Mouse (Mus musculus): ENCODE measurements around the gene Tex33. TPM values are rescaled to one million over a fixed set of nuclear protein-coding genes. Genes with fewer than 3 reads are reported as not detected.

Gene Tex33
- polyA plus RNA-seq, 2 experiments, result not detected

DNA sequence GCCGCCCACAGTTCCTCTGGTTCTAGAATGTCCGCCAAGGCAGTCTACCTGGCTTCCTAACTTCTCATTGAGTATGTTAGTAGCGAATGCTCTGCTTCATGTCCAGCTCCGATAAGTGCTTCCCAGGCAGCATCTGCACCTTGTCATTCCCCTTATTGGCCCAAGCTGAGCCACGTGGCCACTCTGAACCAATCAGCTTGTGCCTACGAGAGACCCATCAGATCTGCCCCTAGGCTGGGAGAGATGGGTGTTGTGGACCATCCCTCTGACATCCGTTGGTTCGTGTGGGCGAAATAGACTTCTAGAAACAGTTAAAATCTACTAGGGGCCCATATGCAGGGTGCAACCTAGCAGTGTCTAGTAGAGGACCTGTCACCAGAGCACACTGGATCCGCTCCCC, 17.9 kb downstream of the Tex33 start:
- H3K4me1 ChIP-seq (ENCODE audit: control insufficient read depth, insufficient read depth, low read length), result no peaks in the 10 kb centered on the region
- whole genome bisulfite sequencing, result 81% methylated on average over 10 of the region's 10 CpGs
- ATAC-seq (ENCODE audit: low FRiP score, low read depth), result no peak
- H3K9ac ChIP-seq (ENCODE audit: low read depth, low read length, severe bottlenecking), result no peak overlapping the region
- H3K27ac ChIP-seq (replicated peaks; ENCODE audit: low read depth, low read length), result no peak overlapping the region
- H3K9me3 ChIP-seq (ENCODE audit: control insufficient read depth, low read length), result no peaks in the 10 kb centered on the region
- no peak overlapping the region for H3K4me2 ChIP-seq (replicated peaks; ENCODE audit: low read depth, low read length, severe bottlenecking)
- no peaks in the 10 kb centered on the region for H3K27me3 ChIP-seq (ENCODE audit: control insufficient read depth, insufficient read depth, low read length)
- no peaks in the 10 kb centered on the region for H3K36me3 ChIP-seq (ENCODE audit: control insufficient read depth, insufficient read depth, low read length)
- DNase-seq (ENCODE audit: low spot score), result no peak
- no peak overlapping the region for H3K4me3 ChIP-seq (replicated peaks; ENCODE audit: low read length)
- no peak for TF ChIP-seq POLR2A (IDR thresholded peaks at IDR 0.05; ENCODE audit: borderline replicate concordance, extremely low read depth, insufficient read depth, insufficient read length)

DNA sequence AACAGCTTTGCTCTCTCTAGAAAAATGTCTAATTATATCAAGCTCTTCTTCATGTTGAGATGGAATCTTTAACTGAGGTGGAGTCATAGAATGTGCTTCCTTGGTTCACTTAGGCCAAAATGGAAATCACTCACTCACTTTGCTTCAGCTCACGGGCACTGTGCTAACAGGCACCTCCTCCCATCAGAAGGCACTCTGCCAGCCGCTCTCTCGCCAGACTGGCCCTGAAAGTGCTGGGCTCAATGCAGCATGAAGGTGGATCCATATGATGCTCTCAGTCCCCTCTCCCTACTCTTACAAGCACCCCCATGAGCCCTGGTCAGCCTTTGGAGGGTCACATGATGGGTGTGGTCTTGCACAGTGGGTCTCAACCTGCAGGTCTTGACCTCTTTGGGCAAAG, 21.5 kb downstream of the Tex33 start:
- H3K36me3 ChIP-seq (ENCODE audit: control insufficient read depth, insufficient read depth, low read length), result no peaks in the 10 kb centered on the region
- H3K4me2 ChIP-seq (replicated peaks; ENCODE audit: low read depth, low read length, severe bottlenecking), result no peak overlapping the region
- DNase-seq (ENCODE audit: low spot score) (no peak), ATAC-seq (ENCODE audit: low FRiP score, low read depth) (no peak)
- TF ChIP-seq POLR2A (IDR thresholded peaks at IDR 0.05; ENCODE audit: borderline replicate concordance, extremely low read depth, insufficient read depth, insufficient read length), result no peak
- H3K9ac ChIP-seq (ENCODE audit: low read depth, low read length, severe bottlenecking), result no peak overlapping the region
- no peak overlapping the region for H3K27ac ChIP-seq (replicated peaks; ENCODE audit: low read depth, low read length)
- H3K27me3 ChIP-seq (ENCODE audit: control insufficient read depth, insufficient read depth, low read length), result no peaks in the 10 kb centered on the region
- no peak overlapping the region for H3K4me3 ChIP-seq (replicated peaks; ENCODE audit: low read length)
- no peaks in the 10 kb centered on the region for H3K4me1 ChIP-seq (ENCODE audit: control insufficient read depth, insufficient read depth, low read length)
- no peaks in the 10 kb centered on the region for H3K9me3 ChIP-seq (ENCODE audit: control insufficient read depth, low read length)
- WGBS, result 64% methylated on average over 3 of the region's 3 CpGs

GRCm38 (mm10) chr15:78372796-78373195, 22.9 kb downstream of the Tex33 start:
- Histone ChIP-seq H3K27ac (replicated peaks; ENCODE audit: low read depth, low read length) (no peak overlapping the region), H3K36me3 (ENCODE audit: control insufficient read depth, insufficient read depth, low read length) (no peaks in the 10 kb centered on the region), H3K9ac (ENCODE audit: low read depth, low read length, severe bottlenecking) (no peak overlapping the region), H3K9me3 (ENCODE audit: control insufficient read depth, low read length) (no peaks in the 10 kb centered on the region), H3K4me2 (replicated peaks; ENCODE audit: low read depth, low read length, severe bottlenecking) (no peak overlapping the region), H3K4me3 (replicated peaks; ENCODE audit: low read length) (no peak overlapping the region), H3K4me1 (ENCODE audit: control insufficient read depth, insufficient read depth, low read length) (no peaks in the 10 kb centered on the region), H3K27me3 (ENCODE audit: control insufficient read depth, insufficient read depth, low read length) (no peaks in the 10 kb centered on the region)
- DNase-seq (ENCODE audit: low spot score) (no peak), ATAC-seq (ENCODE audit: low FRiP score, low read depth) (no peak)
- no peak for TF ChIP-seq POLR2A (IDR thresholded peaks at IDR 0.05; ENCODE audit: borderline replicate concordance, extremely low read depth, insufficient read depth, insufficient read length)
- 61% methylated on average over 3 of the region's 3 CpGs for WGBS

DNA sequence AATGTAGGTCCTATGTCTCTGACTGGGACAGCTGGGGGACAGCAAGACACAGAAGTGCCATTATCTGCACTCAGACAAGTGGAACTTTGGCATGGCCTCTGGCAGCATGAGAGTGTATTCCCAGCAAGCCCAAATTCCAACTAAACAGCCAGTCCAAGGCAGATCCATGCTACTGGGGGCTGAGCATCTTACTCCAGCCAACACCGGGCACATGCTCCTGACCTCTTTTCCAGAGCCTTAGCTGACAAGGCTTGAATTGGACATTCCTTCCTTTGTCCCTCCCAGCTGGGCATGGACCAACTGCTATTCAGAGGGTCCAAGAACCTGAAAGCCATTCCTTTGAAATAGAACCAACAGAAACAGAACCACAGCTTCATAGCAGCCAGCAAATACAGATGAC, 26.1 kb downstream of the Tex33 start:
- no peak for ATAC-seq (ENCODE audit: low FRiP score, low read depth)
- Histone ChIP-seq H3K4me3 (replicated peaks; ENCODE audit: low read length) (no peak overlapping the region), H3K9me3 (ENCODE audit: control insufficient read depth, low read length) (no peaks in the 10 kb centered on the region), H3K36me3 (ENCODE audit: control insufficient read depth, insufficient read depth, low read length) (no peaks in the 10 kb centered on the region), H3K4me2 (replicated peaks; ENCODE audit: low read depth, low read length, severe bottlenecking) (no peak overlapping the region), H3K4me1 (ENCODE audit: control insufficient read depth, insufficient read depth, low read length) (no peaks in the 10 kb centered on the region), H3K27me3 (ENCODE audit: control insufficient read depth, insufficient read depth, low read length) (no peaks in the 10 kb centered on the region), H3K9ac (ENCODE audit: low read depth, low read length, severe bottlenecking) (no peak overlapping the region), H3K27ac (replicated peaks; ENCODE audit: low read depth, low read length) (no peak overlapping the region)
- 90% methylated on average over 1 of the region's 1 CpGs for WGBS
- TF ChIP-seq POLR2A (IDR thresholded peaks at IDR 0.05; ENCODE audit: borderline replicate concordance, extremely low read depth, insufficient read depth, insufficient read length), result no peak
- no peak for DNase-seq (ENCODE audit: low spot score)

DNA sequence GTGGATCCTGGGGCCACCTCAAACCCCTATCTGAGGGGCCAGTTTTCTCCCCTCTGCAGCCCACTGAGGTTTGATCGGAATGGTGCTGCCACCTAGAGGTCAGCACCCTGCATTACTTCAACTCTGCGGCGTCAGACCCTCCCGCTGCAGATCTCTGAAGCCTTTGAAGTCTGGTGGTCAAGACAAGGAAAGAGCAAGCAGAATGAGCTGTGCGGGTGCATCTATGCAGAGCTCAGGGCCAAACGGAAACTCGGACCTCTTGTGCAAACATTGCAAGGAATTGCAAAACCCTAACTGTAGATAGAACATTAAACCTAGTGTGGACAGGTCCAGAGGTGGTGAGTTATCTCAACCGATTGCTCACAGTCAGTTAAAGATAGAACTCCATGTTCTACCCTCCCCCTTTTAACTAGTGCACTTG, 26.8 kb downstream of the Tex33 start:
- Histone ChIP-seq H3K27ac (replicated peaks; ENCODE audit: low read depth, low read length) (no peak overlapping the region), H3K36me3 (ENCODE audit: control insufficient read depth, insufficient read depth, low read length) (no peaks in the 10 kb centered on the region), H3K9ac (ENCODE audit: low read depth, low read length, severe bottlenecking) (no peak overlapping the region), H3K4me2 (replicated peaks; ENCODE audit: low read depth, low read length, severe bottlenecking) (no peak overlapping the region), H3K27me3 (ENCODE audit: control insufficient read depth, insufficient read depth, low read length) (no peaks in the 10 kb centered on the region), H3K4me3 (replicated peaks; ENCODE audit: low read length) (no peak overlapping the region), H3K9me3 (ENCODE audit: control insufficient read depth, low read length) (no peaks in the 10 kb centered on the region), H3K4me1 (ENCODE audit: control insufficient read depth, insufficient read depth, low read length) (no peaks in the 10 kb centered on the region)
- no peak for TF ChIP-seq POLR2A (IDR thresholded peaks at IDR 0.05; ENCODE audit: borderline replicate concordance, extremely low read depth, insufficient read depth, insufficient read length)
- ATAC-seq (ENCODE audit: low FRiP score, low read depth), result no peak
- DNase-seq (ENCODE audit: low spot score), result no peak
- WGBS, result 13% methylated on average over 8 of the region's 8 CpGs

- Histone ChIP-seq H3K4me1 (ENCODE audit: control insufficient read depth, insufficient read depth, low read length) (no peaks in the 10 kb centered on the region), H3K27me3 (ENCODE audit: control insufficient read depth, insufficient read depth, low read length) (no peaks in the 10 kb centered on the region), H3K27ac (replicated peaks; ENCODE audit: low read depth, low read length) (no peak overlapping the region), H3K4me2 (replicated peaks; ENCODE audit: low read depth, low read length, severe bottlenecking) (no peak overlapping the region), H3K36me3 (ENCODE audit: control insufficient read depth, insufficient read depth, low read length) (no peaks in the 10 kb centered on the region), H3K9ac (ENCODE audit: low read depth, low read length, severe bottlenecking) (no peak overlapping the region), H3K9me3 (ENCODE audit: control insufficient read depth, low read length) (no peaks in the 10 kb centered on the region), H3K4me3 (replicated peaks; ENCODE audit: low read length) (no peak overlapping the region)
- 66% methylated on average over 3 of the region's 3 CpGs for WGBS
- no peak for TF ChIP-seq POLR2A (IDR thresholded peaks at IDR 0.05; ENCODE audit: borderline replicate concordance, extremely low read depth, insufficient read depth, insufficient read length)
- DNase-seq (ENCODE audit: low spot score), result no peak
- no peak for ATAC-seq (ENCODE audit: low FRiP score, low read depth)
These were observed 27.9 kb downstream of the Tex33 start for GRCm38 (mm10) chr15:78367811-78368210.
